Mouse (Mus musculus): ENCODE data around the gene Serpina3m. TPM values are rescaled to one million over a fixed set of nuclear protein-coding genes. Genes with fewer than 3 reads are reported as not detected.
A peak's percentile ranks its signal among the peaks of the same experiment; 100 is the strongest.

Serpina3m gene
- total RNA-seq, 2 experiments from 2014 or later = not detected

- H3K4me3 ChIP-seq = no peak overlapping the region
- TF ChIP-seq CTCF (IDR thresholded peaks at IDR 0.05) = no peak
- no peak overlapping the region for H3K27ac ChIP-seq
- no peak for DNase-seq (ENCODE audit: extremely low spot score in 1 of 2, low spot score in 2 of 2)
- intact Hi-C loops (cut with DNase I) = no loop called here
Measured at GRCm38 (mm10) chr12:104403968-104404367, 65.7 kb downstream of the Serpina3m start.

DNA sequence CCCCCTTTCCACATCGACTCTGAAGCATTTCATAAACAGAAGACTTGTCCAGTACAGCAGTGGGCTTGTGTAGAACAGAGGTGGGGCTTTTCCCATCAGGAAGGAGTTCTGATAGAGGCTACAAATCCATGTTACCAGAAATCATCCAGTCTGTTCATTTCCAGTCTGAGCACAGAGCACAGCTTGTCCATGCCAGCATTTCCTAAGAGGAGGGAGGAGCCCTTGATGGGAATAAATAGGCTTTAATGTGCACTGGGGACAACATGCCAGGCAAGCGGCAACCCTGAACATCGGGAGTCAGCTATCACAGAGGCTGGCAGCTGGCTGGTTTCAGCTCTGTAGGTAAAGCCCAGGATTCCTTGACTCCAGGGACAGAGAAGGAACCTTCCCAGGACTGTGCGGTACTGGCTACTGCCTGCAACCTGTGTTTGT, 68.2 kb downstream of the Serpina3m start, which contains the start of gene Serpina3n:
TSS of gene Serpina3n (plus strand) at position 276 of the 432 bp plus-strand sequence.
- intact Hi-C loops (cut with DNase I) = no loop called here
- TF ChIP-seq CTCF (IDR thresholded peaks at IDR 0.05) = no peak
- Histone ChIP-seq H3K4me3 (peak within 1 kb of the TSS; percentile 22), H3K27ac (peak within 1 kb of the TSS; percentile 50)
- DNase-seq (ENCODE audit: extremely low spot score in 1 of 2, low spot score in 2 of 2) = no peak

GRCm38 (mm10) chr12:104412507-104412906, 74.2 kb downstream of the Serpina3m start:
- intact Hi-C loops (cut with DNase I) = no loop called here
- no peak for TF ChIP-seq CTCF (IDR thresholded peaks at IDR 0.05)
- H3K27ac ChIP-seq = no peak overlapping the region
- DNase-seq (ENCODE audit: extremely low spot score in 1 of 2, low spot score in 2 of 2) = no peak
- H3K4me3 ChIP-seq = no peak overlapping the region

DNA sequence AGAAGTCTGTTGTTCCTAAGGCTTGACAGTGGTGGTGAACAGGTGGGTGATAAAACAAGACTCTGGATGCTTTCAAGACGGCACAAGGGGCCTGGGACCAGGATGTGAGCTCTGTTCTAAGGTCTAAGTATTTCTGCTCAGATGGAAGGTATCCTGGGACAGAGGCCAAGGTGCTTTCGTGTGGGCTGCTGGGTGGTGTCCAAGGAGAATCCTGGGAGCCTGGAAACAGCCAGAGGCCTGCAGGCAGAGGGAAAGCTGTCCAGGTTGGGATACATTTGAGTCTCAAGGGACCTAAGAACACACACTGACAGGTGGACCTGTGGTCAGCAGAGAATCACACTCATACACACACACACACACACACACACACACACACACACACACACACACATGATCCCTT, 76.3 kb downstream of the Serpina3m start:
- no peak overlapping the region for H3K27ac ChIP-seq
- DNase-seq (ENCODE audit: extremely low spot score in 1 of 2, low spot score in 2 of 2) = no peak
- TF ChIP-seq CTCF (IDR thresholded peaks at IDR 0.05) = no peak
- no peak overlapping the region for H3K4me3 ChIP-seq
- intact Hi-C loops (cut with DNase I) = loop anchor here (2.0 kb wide), 1 partner anchor 168 kb away; no protein-coding TSS in a partner anchor

DNA sequence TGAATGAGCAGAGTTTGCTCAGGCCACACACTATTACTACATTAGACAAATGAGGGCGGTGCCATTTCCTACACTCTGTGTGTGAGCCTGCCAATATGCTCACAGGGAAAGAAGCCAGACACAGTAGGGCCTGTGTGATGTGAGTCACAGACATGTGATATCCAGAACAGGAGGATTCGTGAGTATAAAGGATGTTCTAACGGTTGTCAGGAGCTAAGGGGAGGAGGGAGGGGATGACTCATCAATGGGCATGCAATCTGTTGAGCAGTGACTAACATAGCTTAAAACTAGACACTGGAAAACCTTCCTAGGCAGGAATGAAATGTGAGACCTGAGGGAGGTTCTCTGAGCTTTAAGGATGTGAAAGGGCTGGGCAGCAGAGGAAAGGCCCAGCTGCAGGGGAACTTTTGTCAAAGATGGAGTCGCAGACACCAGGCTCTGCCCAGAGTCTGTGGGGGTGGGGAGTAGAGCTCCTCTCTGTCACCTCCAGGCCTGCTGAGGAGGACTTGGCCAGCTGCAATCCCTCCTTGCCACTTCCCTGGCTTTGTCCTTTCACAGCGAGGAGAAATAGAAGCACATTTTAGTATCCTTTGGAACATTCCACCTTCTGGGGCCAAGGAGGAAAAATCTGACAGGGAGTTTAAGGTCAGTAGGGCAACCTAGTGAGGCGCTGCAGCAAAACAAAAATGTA, 77.5 kb downstream of the Serpina3m start:
- peak; percentile 60 to 62 for DNase-seq (ENCODE audit: extremely low spot score in 1 of 2, low spot score in 2 of 2)
- intact Hi-C loops (cut with DNase I) = loop anchor here (1.0 to 2.0 kb wide), 2 partner anchors 117 to 169 kb away; no protein-coding TSS in a partner anchor
- Histone ChIP-seq H3K4me3 (no peak overlapping the region), H3K27ac (0 out of 2 replicates have a peak overlapping the region, but pooled peaks have one; percentile 44)
- TF ChIP-seq CTCF (IDR thresholded peaks at IDR 0.05) = no peak

DNA sequence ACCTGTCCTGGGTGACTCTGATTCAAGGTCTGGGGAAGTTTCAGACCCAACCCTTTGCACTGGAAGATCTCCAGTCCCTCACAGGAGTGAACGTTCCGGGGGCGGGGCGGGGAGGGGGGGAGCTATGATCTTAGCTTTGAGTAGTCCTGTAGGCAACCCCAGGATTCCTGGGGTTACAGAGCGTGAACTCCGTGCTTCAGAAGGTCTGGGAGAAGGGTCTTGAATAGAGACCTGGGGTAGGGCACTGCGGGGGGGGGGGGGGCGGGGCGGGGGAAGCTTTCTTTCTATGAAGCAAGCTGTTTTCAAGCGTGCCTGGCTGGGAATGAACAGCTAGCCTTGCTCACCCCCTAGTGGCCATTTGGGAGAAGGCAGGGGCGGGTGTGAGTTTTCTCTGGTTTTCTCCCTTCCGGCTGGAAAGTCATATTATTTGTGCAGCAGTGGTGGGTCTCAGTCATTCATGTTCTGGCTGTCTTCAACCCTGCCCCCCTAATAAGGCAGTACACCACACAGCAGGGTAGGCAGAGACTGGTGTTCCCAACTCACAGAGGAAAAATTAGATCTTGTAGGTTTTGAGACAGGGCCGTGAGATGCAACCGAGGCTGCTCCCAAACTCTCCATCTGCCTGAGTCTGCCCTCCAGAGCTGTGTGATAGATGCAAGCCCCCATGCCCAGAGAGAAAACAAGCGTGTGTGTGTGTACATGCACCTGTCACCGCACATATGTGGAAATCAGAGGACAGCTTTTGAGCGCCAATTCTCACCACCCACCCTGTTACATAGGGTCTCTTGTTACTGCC, 80.3 kb downstream of the Serpina3m start:
- H3K4me3 ChIP-seq = no peak overlapping the region
- peak; percentile 78 to 89 for DNase-seq (ENCODE audit: extremely low spot score in 1 of 2, low spot score in 2 of 2)
- peak; percentile 73 for TF ChIP-seq CTCF (IDR thresholded peaks at IDR 0.05)
- intact Hi-C loops (cut with DNase I) = loop anchor here (1.0 to 2.0 kb wide), 4 partner anchors 66 to 424 kb away; no protein-coding TSS in a partner anchor
- H3K27ac ChIP-seq = no peak overlapping the region

DNA sequence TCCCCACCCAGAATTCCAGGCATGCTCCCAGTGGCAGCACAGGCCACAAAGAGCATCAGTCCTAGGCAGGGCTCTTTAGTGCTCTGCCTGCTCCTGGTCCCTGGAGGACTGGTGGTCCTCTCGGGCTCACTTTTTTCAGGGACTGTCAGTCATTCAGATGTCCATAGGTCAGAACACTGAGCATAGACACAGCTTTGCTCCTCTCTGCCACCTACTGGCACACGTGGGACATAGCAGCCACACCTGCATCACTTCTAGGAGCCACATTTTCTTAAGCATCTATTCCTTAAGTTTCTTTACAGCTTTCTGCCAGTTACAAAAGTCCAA, 80.8 kb downstream of the Serpina3m start:
- Histone ChIP-seq H3K27ac (no peak overlapping the region), H3K4me3 (no peak overlapping the region)
- DNase-seq (ENCODE audit: extremely low spot score in 1 of 2, low spot score in 2 of 2) = no peak
- intact Hi-C loops (cut with DNase I) = loop anchor here (2.0 kb wide), 3 partner anchors 66 to 424 kb away; no protein-coding TSS in a partner anchor
- peak; percentile 31 for TF ChIP-seq CTCF (IDR thresholded peaks at IDR 0.05)

GRCm38 (mm10) chr12:104422615-104423392, 84.5 kb downstream of the Serpina3m start:
- H3K4me3 ChIP-seq = no peak overlapping the region
- DNase-seq (ENCODE audit: extremely low spot score in 1 of 2, low spot score in 2 of 2) = no peak
- no peak for TF ChIP-seq CTCF (IDR thresholded peaks at IDR 0.05)
- no peak overlapping the region for H3K27ac ChIP-seq
- intact Hi-C loops (cut with DNase I) = no loop called here

DNA sequence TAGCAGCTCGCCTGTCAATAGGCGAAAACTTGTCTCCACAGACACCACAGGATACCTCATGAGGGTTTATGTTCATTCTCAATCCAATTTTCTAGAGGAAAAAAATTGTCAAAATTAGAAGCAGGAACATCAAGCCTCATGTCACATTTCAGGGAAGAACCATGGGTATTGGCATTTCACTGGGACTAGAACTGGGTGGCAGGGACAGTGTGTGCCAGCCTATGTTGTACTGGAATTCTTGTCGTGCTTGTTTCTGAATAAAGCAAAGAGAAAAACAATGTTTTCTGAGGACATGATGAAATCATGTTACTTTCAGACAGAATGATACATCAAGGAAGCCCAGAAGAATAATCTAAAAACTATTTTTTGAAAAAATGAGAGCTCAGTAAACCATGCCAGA, 87.3 kb downstream of the Serpina3m start:
- Histone ChIP-seq H3K27ac (no peak overlapping the region), H3K4me3 (no peak overlapping the region)
- TF ChIP-seq CTCF (IDR thresholded peaks at IDR 0.05) = no peak
- intact Hi-C loops (cut with DNase I) = no loop called here
- DNase-seq (ENCODE audit: extremely low spot score in 1 of 2, low spot score in 2 of 2) = no peak

DNA sequence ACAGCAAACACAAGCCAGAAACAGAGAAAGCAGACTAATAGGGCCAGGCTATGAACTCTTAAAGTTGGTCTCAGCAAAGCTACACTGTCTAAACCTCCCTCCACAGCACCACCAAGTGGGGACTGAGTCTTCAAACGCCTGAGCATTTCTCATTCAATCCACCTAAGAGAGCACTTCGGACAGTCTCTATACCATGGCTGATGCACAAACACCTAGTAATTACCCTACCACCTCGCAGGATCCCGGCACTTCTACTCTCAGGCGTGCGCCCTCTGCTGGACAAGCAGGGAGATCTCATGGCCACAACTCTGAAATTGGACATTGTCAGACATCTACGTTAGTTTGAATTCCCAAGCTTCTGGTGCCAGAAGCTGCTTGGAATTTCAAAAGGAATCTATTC, 88.6 kb downstream of the Serpina3m start:
- no peak overlapping the region for H3K4me3 ChIP-seq
- TF ChIP-seq CTCF (IDR thresholded peaks at IDR 0.05) = peak; percentile 74
- DNase-seq (ENCODE audit: extremely low spot score in 1 of 2, low spot score in 2 of 2) = no peak
- H3K27ac ChIP-seq = no peak overlapping the region
- intact Hi-C loops (cut with DNase I) = no loop called here

GRCm38 (mm10) chr12:104431359-104431758, 93.1 kb downstream of the Serpina3m start:
- no peak for TF ChIP-seq CTCF (IDR thresholded peaks at IDR 0.05)
- Histone ChIP-seq H3K4me3 (no peak overlapping the region), H3K27ac (no peak overlapping the region)
- intact Hi-C loops (cut with DNase I) = no loop called here
- DNase-seq (ENCODE audit: extremely low spot score in 1 of 2, low spot score in 2 of 2) = no peak

Measured in left cerebral cortex, adult 2 months (tissue).